Mouse (Mus musculus): ENCODE data around the gene Preb. TPM values are rescaled to one million over a fixed set of nuclear protein-coding genes. Genes with fewer than 3 reads are reported as not detected.

Gene Preb
- polyA plus RNA-seq, 1 experiment from 2014 or later: 110 TPM

DNA sequence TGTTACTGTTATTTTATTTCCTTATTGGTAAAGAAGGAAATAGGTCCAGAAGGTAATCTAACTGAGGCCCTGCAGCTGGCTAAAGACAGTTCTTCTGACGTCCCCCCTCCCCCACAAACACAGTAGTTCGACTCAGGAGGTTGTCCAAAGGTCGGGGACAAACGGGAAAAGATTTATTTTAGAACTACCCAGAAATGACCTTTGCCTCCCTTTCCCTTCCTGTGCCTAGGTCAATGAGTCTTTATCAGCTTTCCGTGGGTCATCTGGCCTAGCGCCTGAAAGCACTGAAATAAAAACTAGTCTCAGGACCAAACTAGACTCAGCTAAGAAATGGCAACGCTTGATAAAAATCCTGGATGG, 50.9 kb downstream of the Preb start:
- Histone ChIP-seq H3K4me2 (no peak overlapping the region), H3K36me3 (peaks cover 19% of the 10 kb centered on the region), H3K4me3 (no peak overlapping the region), H3K9me3 (no peaks in the 10 kb centered on the region), H3K27me3 (peaks cover 3% of the 10 kb centered on the region; the same call in 1 of the 2 replicates), H3K4me1 (replicated peaks) (peaks cover 66% of the 10 kb centered on the region), H3K27ac (no peak overlapping the region), H3K9ac (no peak overlapping the region)
- no peak for ATAC-seq (ENCODE audit: low FRiP score)
- 58% methylated on average over 7 of the region's 7 CpGs for WGBS

DNA sequence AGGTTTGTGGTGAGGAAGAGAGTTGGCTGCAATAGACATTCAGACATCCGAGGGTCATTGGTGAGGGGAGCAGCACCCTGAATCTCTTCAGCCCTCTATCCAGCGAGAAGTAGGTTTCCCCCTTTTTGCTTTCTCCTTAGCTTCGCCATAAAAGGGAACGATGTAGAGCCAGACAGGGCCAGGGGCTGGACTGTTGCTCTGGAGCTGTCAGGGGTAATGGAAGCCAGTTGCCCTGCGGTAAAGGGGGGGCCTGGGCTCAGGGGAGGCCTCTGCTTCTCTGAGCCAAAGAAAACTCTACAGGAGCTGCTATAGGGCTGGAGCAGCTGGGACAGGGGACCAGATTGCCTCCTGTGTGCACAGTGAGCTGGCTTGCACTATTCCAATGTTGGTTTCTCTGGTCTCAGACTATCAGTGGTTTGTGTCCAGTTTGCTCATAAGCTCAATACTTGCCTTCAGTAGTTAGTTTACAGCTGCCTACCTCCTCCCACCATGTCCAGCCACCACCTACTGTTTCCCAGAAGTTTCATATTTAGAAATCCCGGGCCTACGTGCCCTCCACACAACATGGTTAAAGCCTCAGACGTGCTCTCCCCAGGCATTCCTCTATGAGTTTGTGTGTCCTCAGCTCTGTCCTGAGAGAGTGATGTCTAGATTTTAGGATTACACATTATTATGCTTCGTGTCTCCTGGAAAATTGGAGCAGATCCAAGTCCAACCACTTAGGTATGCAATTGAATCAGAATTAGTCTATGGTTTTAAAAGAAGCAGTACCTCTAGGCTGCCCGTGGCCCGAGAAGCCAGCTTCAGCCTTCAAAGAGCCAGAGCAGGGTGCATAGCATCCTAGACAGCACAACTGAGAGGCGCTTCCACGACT, 51.5 kb downstream of the Preb start:
- H3K4me3 ChIP-seq: peak overlapping the region; percentile 75

DNA sequence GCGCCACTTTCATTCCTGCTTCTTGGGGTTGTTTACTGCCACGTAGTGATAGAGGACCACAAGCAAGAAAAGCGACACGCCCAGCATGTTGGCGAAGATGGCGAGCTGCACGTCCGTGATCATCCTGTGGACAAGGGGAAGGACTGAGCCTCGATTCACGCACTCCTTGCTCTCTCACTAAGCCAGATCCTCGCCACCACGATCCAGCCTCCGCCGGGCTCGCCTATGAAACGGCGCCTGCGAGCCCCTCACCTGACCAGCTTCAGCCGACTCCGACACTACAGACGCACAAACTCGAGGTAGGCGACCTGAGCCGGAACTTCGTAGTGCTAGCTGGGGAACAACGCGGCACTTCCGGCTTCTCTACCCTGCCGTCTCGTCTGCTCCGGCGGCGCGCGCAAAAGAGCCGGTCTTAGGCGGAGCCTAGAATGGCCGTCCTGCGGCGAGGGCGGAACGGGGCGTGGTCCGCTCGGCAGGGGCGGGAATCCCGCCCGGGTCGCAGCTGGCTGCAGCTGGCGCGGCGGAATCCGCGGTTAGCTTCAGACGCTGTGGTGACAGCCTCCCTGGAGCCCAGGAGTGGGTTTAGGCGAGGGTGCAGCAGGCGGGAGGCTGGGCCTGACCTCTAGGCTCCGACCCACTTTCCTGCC, 52.6 kb downstream of the Preb start, which contains the start of gene Ost4:
Gene Ost4, minus strand, starts transcription at position 376 of the 647 bp plus-strand sequence.
- Histone ChIP-seq H3K27ac (peak within 1 kb of the TSS; percentile 91), H3K4me3 (peak within 1 kb of the TSS; percentile 75), H3K4me2 (peak within 1 kb of the TSS; percentile 84), H3K36me3 (peaks cover 37% of the 10 kb centered on the region), H3K4me1 (replicated peaks) (peaks cover 49% of the 10 kb centered on the region), H3K9ac (peak within 1 kb of the TSS; percentile 89), H3K9me3 (no peaks in the 10 kb centered on the region), H3K27me3 (peaks cover 3% of the 10 kb centered on the region; the same call in 1 of the 2 replicates)
- WGBS: under 1% methylated on average over 58 of the region's 58 CpGs
- ATAC-seq (ENCODE audit: low FRiP score): peak; percentile 95

More for the DNA sequence above, 51.5 kb downstream of the Preb start:
- peak overlapping the region; percentile 91 for H3K27ac ChIP-seq
- H3K9ac ChIP-seq: peak overlapping the region; percentile 89; the same call in 1 of the 2 replicates
- H3K4me2 ChIP-seq: peak overlapping the region; percentile 84
- H3K36me3 ChIP-seq: peaks cover 25% of the 10 kb centered on the region
- H3K9me3 ChIP-seq: no peaks in the 10 kb centered on the region
- H3K27me3 ChIP-seq: peaks cover 3% of the 10 kb centered on the region; the same call in 1 of the 2 replicates
- ATAC-seq (ENCODE audit: low FRiP score): peak; percentile 6; the same call in 1 of the 2 replicates
- 59% methylated on average over 13 of the region's 13 CpGs for WGBS
- H3K4me1 ChIP-seq (replicated peaks): peaks cover 60% of the 10 kb centered on the region

DNA sequence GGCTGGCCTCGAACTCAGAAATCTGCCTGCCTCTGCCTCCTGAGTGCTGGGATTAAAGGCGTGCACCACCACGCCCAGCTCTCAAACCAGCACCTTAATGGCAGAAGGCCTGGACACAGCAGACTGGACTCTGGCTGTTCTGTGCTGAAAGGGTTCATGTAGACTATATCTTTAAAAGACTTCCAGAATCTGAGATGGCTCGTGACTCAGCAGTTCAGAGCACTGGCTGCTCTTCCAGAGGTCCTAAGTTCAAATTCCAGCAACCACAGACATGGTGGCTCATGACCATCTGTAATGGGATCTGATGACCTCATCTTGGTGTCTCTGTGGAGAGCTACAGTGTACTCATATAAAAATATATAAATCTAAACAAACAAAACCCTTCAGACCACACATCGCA, 58.3 kb downstream of the Preb start:
- H3K9me3 ChIP-seq: no peaks in the 10 kb centered on the region
- H3K4me1 ChIP-seq (replicated peaks): peaks cover 25% of the 10 kb centered on the region
- 96% methylated on average over 5 of the region's 5 CpGs for WGBS
- H3K36me3 ChIP-seq: peaks cover 80% of the 10 kb centered on the region
- no peak overlapping the region for H3K27ac ChIP-seq
- no peak overlapping the region for H3K9ac ChIP-seq
- no peaks in the 10 kb centered on the region for H3K27me3 ChIP-seq
- ATAC-seq (ENCODE audit: low FRiP score): no peak
- no peak overlapping the region for H3K4me3 ChIP-seq
- no peak overlapping the region for H3K4me2 ChIP-seq

Other genes starting within 250 kb of the Preb start
- gene Dpysl5, start 248.8 kb downstream of the Preb start, polyA plus RNA-seq (2015; fragmentation: Nextera tagmentation; extraction: Ambion mirVana): 180 and 199 TPM in 2 replicates
- gene Mapre3, start 145.7 kb downstream of the Preb start, polyA plus RNA-seq (2015; fragmentation: Nextera tagmentation; extraction: Ambion mirVana): 108 and 115 TPM in 2 replicates
- 59.5 and 61.9 TPM in 2 replicates for gene Tmem214, start 92.3 kb downstream of the Preb start, polyA plus RNA-seq (2015; fragmentation: Nextera tagmentation; extraction: Ambion mirVana)
- 23.6 and 24.8 TPM in 2 replicates for gene Agbl5, start 71.7 kb downstream of the Preb start, polyA plus RNA-seq (2015; fragmentation: Nextera tagmentation; extraction: Ambion mirVana)
- gene Ost4, start 52.6 kb downstream of the Preb start, polyA plus RNA-seq (2015; fragmentation: Nextera tagmentation; extraction: Ambion mirVana): 272 and 289 TPM in 2 replicates
- 23.6 and 30.2 TPM in 2 replicates for gene Emilin1, start 47.0 kb downstream of the Preb start, polyA plus RNA-seq (2015; fragmentation: Nextera tagmentation; extraction: Ambion mirVana)
- 8.7 and 9.1 TPM in 2 replicates for gene Khk, start 38.9 kb downstream of the Preb start, polyA plus RNA-seq (2015; fragmentation: Nextera tagmentation; extraction: Ambion mirVana)
- 30.3 and 34.1 TPM in 2 replicates for gene Cgref1, start 14.8 kb downstream of the Preb start, polyA plus RNA-seq (2015; fragmentation: Nextera tagmentation; extraction: Ambion mirVana)
- 0.04 TPM in 1 of 2 replicates, not detected in the other for gene Tcf23, start 8.3 kb upstream of the Preb start, polyA plus RNA-seq (2015; fragmentation: Nextera tagmentation; extraction: Ambion mirVana)
- gene Atraid, start 88.0 kb upstream of the Preb start, polyA plus RNA-seq (2015; fragmentation: Nextera tagmentation; extraction: Ambion mirVana): 165 and 184 TPM in 2 replicates
- gene Slc5a6, start 88.6 kb upstream of the Preb start, polyA plus RNA-seq (2015; fragmentation: Nextera tagmentation; extraction: Ambion mirVana): 18.1 and 20.3 TPM in 2 replicates
- 13.7 and 14.7 TPM in 2 replicates for gene Cad, start 94.4 kb upstream of the Preb start, polyA plus RNA-seq (2015; fragmentation: Nextera tagmentation; extraction: Ambion mirVana)
- gene Dnajc5g, start 145.9 kb upstream of the Preb start, polyA plus RNA-seq (2015; fragmentation: Nextera tagmentation; extraction: Ambion mirVana): not detected in 2 replicates
- 30.5 and 35.0 TPM in 2 replicates for gene Slc30a3, start 147.9 kb upstream of the Preb start, polyA plus RNA-seq (2015; fragmentation: Nextera tagmentation; extraction: Ambion mirVana)
- 0.16 TPM in 1 of 2 replicates, not detected in the other for gene Trim54, start 156.4 kb upstream of the Preb start, polyA plus RNA-seq (2015; fragmentation: Nextera tagmentation; extraction: Ambion mirVana)
- gene Ucn, start 178.5 kb upstream of the Preb start, polyA plus RNA-seq (2015; fragmentation: Nextera tagmentation; extraction: Ambion mirVana): not detected in 2 replicates
- gene Mpv17, start 193.9 kb upstream of the Preb start, polyA plus RNA-seq (2015; fragmentation: Nextera tagmentation; extraction: Ambion mirVana): 54.2 and 58.2 TPM in 2 replicates
- gene Gm29609, start 219.6 kb upstream of the Preb start, polyA plus RNA-seq (2015; fragmentation: Nextera tagmentation; extraction: Ambion mirVana): 0.78 and 1.8 TPM in 2 replicates
- gene Gtf3c2, start 219.8 kb upstream of the Preb start, polyA plus RNA-seq (2015; fragmentation: Nextera tagmentation; extraction: Ambion mirVana): 67.5 and 72.2 TPM in 2 replicates
- gene Snx17, start 232.9 kb upstream of the Preb start, polyA plus RNA-seq (2015; fragmentation: Nextera tagmentation; extraction: Ambion mirVana): 126 TPM in 2 replicates
- gene Eif2b4, start 233.1 kb upstream of the Preb start, polyA plus RNA-seq (2015; fragmentation: Nextera tagmentation; extraction: Ambion mirVana): 77.0 and 77.9 TPM in 2 replicates
- 13.8 and 15.7 TPM in 2 replicates for gene Zfp513, start 241.9 kb upstream of the Preb start, polyA plus RNA-seq (2015; fragmentation: Nextera tagmentation; extraction: Ambion mirVana)